Mouse (Mus musculus) adrenal gland (tissue): ENCODE results near the gene Aldh1l1.

ENCODE experiments used
- intact Hi-C: fragments of 180-260 bp; cut with DNase I; formaldehyde crosslinking; loops from one replicate; pipeline ENCODE4 v1.15.1; 2025

The Aldh1l1 gene

DNA sequence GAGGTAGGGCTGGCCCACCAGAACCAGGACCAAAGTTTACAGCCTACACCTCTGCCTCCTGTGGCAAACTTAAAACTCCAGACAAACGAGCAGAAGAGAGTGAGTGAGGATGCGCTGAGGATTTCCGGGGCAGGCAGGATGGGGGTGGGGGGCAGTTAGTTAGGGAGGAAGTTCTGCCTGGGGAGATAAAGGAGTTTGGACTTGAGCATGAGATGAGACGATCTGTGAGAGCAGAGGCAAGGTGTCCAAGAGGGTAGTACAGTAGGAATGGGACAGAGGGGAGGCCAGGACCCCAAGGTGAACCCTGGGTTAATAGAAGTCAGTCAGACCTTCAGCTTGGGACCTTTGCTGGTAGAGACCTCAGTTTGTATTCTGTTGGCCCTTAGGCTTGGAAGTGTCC lies 132.0 kb downstream of the Aldh1l1 start:
- intact Hi-C loops = no loop called here

DNA sequence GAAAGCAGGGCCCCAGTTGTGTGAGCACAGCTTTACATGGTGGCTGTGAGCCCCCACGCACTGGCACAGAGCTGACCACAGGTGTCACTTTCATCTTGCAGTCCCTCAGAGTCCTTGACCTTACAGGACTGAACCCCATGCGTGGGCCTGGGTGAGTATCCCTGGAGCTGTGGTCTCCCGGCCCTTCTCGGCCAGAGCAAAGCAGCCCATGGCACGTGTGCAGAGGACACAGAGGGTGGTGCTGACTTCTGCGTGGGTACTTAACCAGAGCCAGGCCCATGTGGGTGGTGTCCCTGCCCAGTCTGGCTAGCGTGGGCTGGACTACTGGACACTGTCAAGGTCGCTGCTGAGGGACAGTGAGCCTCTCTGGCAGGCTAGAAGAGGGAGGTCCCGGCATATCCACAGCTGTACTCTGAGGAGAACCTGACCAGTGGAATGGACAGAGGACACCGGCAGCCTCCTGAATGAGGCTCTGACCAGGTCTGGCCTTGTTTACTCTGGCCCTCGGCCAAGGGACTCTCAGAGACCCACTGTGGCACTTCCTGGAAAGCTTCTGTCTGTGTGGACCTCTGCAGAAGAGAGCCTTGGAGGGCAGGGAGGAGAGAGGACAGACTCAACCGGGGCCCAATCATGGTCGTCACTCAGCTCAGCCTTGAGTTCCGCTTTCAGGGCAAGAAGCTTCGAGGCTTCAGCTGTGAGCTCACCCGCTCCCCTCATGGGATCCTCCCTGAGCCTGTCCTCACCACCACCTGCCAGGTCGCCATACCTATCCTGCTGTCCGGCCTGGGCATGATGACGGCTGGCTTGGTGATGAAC lies 132.8 kb downstream of the Aldh1l1 start:
- intact Hi-C loops = no loop called here

- intact Hi-C loops = no loop called here
These were observed 133.7 kb downstream of the Aldh1l1 start for GRCm38 (mm10) chr6:90619936-90620335.

DNA sequence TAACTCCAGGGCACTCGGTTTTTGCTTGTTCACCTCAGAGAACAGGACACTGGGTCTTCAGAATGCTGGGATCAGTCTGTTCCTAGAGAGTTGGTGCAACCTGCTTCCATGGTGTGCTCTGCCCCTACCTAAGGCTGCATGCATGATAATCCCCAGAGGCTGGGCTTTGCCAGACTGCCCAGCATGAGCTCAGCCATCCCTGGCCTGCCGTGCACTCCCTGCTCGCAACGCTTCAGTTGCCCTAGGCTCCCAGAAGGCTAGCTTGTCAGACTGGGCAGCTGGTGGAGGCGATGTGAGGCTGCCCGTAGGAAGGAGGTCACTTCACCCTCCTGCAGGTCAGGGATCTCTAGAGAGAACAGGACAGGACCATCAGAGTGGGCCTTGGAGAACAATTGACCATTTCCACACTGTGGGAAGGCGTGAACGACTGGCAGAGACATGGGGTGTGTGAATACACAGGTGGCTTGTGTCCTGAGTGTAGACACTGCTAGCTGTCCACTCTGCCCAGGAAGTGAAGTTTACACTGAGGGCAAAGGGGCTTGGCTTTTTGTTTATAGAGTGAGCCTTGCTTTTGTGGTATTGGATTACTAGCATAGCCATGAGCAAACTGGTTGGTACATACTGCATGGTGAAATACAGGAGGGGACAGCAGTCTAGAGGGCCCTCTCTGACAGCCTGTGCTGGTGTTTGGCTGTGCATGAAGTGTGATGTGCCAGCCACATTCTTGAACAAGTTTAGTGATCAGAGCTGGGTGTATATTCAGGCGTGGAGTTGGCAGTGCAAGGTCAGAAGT lies 134.8 kb downstream of the Aldh1l1 start:
- intact Hi-C loops = no loop called here

DNA sequence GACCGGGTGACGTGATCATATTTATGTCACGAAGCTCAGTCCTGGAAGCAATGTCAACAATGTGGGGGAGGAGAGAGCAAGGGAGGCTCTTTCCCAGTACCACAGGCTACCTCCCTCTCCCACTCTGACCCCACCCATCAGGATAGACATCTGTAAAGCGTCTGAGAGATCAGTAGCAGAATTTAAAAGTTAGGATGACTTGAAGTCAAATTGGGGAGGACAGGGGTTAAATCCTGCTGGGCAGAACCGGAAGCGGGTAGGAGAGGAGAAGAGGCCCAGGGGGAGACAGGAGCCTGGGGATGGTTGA lies 135.3 kb downstream of the Aldh1l1 start:
- intact Hi-C loops = no loop called here

GRCm38 (mm10) chr6:90622758-90623455 lies 136.7 kb downstream of the Aldh1l1 start:
- intact Hi-C loops = no loop called here

DNA sequence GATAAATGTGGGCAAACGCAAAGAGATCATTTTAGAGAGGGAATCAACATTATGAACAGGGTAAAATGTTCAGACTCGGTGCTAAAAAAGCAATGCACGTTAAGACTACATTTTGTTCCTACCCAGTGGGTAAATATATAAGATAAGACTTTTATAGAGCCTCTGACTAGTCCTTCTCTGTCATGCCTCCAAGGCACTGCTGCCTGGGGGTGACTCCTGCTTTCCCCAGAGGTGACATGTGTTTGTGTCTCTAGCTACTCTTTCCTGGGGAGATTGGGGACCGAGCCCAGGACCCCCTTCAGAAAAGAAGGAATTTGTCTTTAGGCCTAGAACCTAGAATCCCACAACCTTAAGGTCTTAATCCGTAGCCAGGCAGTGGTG lies 137.2 kb downstream of the Aldh1l1 start:
- intact Hi-C loops = no loop called here

GRCm38 (mm10) chr6:90624184-90624583 lies 138.0 kb downstream of the Aldh1l1 start:
- intact Hi-C loops = loop anchor here (2.0 kb wide), 1 partner anchor 17 kb away; no protein-coding TSS in a partner anchor

GRCm38 (mm10) chr6:90624733-90625132 lies 138.5 kb downstream of the Aldh1l1 start:
- intact Hi-C loops = loop anchor here (2.0 kb wide), 1 partner anchor 18 kb away; no protein-coding TSS in a partner anchor

- intact Hi-C loops = loop anchor here (2.0 kb wide), 1 partner anchor 19 kb away; no protein-coding TSS in a partner anchor
These were observed 139.2 kb downstream of the Aldh1l1 start for GRCm38 (mm10) chr6:90625207-90625994.

DNA sequence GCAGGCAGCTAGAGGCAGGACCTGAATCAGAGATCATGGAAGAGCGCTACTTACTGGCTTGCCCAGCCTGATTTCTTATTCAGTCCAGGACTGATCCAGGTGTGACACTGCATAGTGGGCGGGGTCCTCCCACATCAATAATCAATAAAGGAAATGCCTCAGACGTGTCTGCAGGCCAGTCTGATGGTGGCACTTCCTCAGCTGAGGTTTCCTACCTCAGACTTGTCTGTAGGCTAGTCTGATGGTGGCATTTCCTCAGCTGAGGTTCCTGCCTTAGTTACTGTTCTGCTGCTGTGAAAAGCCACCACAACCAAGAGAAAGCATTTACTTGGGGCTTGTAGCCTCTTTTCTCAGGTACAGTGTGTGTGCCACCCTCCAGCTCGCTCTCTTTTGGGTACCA lies 141.3 kb downstream of the Aldh1l1 start:
- intact Hi-C loops = no loop called here

- intact Hi-C loops = no loop called here
These were observed 143.3 kb downstream of the Aldh1l1 start for GRCm38 (mm10) chr6:90629506-90629905.

GRCm38 (mm10) chr6:90630427-90630826 lies 144.2 kb downstream of the Aldh1l1 start:
- intact Hi-C loops = no loop called here

DNA sequence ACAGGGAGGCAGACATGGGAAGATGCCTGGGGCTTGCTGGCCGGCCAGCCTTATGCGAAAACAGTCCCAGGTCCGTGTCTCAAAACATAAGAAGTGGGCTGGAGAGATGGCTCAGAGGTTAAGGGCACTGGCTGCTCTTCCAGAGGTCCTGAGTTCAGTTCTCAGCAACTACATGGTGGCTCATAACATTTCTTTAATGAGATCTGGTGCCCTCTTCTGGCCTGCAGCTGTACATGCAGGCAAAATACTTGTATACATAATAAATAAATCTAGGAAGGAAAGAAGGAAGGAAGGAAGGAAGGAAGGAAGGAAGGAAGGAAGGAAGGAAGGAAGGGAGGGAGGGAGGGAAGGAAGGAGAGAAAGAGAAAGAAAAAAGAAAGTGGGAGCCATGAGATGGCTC lies 146.3 kb downstream of the Aldh1l1 start:
- intact Hi-C loops = loop anchor here (2.0 kb wide), 1 partner anchor 26 kb away; no protein-coding TSS in a partner anchor

DNA sequence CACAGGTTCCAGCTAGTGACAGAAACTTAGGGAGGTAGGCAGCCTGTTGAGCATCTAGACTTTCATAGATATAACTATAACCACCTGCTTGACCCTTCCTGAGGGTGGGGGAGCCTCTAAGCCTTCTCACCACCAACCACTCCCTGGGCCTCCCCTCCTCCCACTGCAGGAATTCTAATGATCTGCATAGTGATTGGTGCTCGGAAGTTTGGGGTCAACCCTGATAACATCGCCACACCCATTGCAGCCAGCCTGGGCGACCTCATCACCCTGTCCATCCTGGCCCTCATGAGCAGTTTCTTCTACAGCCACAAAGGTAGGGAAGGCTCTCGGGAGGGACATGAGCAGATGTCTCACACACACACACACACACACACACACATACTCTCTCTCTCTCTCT lies 148.9 kb downstream of the Aldh1l1 start:
- intact Hi-C loops = no loop called here

DNA sequence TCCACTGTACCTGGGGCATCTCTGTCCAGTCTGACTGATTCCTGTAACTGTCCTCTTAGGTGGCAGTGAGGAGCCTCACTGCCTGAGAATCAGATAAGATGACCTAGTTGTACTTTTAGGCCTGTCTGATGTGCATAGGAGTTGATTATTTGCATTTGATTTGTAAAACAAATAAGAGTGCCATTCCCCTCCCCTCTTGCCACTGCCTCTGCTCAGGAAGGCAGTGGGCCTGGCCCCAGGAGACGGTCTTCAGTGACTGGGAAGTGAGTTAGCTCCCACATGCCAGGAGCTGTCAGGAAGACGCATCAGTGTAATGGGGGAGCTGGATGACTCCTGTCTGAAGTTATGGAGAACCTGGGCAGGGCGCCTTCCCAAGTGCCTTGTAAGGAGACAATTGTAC lies 149.4 kb downstream of the Aldh1l1 start:
- intact Hi-C loops = no loop called here

- intact Hi-C loops = no loop called here
These were observed 156.8 kb downstream of the Aldh1l1 start for GRCm38 (mm10) chr6:90643057-90643456.

DNA sequence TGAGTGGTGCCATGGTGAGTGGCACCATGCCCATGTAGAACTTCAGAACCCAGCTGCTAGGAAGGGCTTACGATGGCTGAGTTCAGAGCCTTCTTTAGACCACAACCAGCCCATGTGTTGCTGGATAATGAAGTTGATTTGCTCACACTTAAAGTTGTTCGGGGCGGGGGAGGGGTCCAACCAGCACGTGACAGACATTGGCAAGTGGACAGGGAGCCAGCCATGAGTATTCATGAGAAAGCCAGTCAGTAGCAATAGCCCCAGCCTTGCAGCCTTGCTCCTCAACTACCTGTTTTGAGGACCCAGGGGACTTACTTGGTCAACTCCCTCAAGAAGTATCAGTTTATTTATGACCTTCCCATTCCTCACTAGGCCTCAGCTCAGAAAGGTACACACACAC lies 158.7 kb downstream of the Aldh1l1 start:
- intact Hi-C loops = no loop called here

GRCm38 (mm10) chr6:90648391-90648790 lies 162.2 kb downstream of the Aldh1l1 start:
- intact Hi-C loops = no loop called here

GRCm38 (mm10) chr6:90649279-90649678 lies 163.1 kb downstream of the Aldh1l1 start:
- intact Hi-C loops = no loop called here
